Mouse (Mus musculus): ENCODE measurements around the gene Echdc2.
"Not testable (repeated sequence)": the region's sequence is repeated elsewhere in the genome, so short reads cannot be mapped to it uniquely, and the experiment has no call there.

Echdc2 gene

DNA sequence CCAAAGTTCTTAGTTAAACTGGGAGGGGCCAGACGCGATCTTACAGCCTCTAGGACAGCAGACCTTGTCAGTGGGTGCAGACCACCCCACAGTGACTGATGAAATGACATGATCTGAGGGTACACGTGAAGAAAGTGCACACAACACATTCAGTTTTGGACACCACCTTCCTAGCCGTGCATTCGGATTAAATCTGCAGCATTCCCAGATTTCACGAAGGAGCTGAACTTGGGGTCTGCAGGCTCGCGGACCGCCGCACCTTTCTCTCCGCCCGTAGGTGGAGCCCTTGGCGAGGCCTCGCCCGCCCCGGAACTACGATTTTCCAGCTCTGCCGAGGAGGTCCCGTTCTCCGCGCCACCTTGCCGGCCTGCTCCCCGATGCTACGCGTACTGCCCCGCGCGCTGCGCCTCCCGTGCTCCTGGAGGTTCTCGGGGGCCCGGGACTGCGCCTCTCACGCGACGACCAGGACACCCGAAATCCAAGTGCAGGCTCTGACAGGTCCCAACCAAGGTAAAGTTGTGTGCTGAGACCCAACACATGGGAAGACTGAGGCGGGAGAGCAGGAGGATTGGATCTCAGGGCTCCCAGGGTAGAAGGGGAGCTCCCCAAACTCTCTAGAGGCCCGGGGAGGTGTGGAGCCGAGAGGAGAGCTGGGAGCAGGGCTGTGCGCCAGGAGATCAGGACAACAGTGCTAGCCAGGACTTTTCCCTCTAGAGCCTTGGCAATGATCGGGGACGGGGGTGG lies at the start of gene Echdc2:
Gene Echdc2, plus strand, starts transcription at position 286 of the 744 bp plus-strand sequence.
- peak; percentile 3 to 7 for DNase-seq

DNA sequence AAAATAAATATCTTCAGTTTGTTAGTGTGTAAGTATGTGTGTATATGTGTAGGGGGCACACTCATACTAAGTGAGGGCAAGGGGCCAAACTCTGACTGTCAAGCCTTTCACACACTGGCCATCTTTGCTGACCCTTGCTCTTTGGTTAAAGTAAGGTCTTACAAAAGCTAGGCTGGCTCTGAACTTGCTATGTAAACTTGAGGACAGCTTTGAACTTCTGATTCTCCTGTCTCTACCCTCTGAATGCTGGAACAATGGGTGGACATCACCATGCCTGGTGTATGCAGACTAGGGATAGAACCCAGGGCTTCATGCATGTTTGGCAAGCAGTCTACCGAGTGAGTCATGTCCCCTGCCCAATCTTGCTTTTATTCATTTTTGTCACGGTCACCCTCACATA lies 48.8 kb upstream of the Echdc2 start:
- no peak for DNase-seq

DNA sequence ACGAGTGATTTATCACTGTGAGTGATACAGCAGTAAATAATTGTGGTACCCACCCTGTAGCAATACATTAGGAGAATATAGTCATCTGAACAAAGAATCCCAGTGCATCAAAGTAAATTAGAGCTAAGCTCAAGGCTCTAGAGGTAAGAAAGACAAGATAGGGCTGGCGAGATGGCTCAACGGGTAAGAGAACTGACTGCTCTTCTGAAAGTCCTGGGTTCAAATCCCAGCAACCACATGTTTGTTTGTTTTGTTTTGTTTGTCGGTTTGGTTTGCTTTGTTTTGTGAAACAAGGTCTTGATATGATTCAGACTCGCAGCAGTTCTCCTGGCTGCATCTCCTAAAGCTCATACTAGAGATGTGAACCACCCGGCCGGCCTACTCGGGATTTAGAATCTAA lies 47.7 kb upstream of the Echdc2 start:
- DNase-seq, result peak; percentile 2

DNA sequence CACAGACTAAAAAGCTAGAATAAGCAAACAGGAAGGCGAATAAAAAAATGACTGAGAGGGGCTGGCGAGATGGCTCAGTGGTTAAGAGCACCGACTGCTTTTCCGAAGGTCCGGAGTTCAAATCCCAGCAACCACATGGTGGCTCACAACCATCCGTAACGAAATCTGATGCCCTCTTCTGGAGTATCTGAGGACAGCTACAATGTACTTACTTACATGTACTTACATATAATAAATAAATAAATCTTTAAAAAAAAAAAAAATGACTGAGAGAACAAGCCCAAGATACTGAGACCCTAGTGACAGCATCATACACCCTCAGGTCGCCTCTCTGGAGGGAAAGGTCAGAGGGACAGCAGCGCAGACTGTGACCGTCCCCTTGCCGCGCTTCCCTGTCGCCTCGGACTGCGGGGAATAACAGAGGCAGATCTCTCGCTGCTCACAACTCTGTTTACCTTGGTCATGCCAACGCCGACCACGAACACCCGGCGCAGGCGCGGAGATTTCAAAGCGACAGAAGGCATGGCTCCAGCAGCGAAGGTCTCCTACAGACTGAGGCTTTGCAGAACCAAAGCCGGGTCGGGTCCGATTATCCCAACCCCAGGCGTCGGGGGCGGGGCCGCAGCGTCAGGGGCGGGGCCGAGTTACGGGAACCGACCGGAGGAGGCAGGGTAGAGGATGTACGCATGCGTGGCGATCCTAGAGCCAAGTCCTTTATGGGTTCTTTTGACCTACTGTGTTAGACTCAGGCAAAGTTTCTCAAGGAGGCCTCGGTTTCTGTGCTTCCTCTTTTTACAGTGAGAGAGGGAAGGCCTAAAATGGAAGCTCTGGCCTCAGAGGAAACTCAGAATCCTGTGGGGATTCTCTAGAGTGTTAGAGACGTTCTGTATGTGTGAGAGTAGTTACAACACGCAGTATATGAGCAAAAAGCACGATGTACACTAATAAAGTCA lies 47.0 kb upstream of the Echdc2 start:
- DNase-seq, result peak; percentile 92 to 93

DNA sequence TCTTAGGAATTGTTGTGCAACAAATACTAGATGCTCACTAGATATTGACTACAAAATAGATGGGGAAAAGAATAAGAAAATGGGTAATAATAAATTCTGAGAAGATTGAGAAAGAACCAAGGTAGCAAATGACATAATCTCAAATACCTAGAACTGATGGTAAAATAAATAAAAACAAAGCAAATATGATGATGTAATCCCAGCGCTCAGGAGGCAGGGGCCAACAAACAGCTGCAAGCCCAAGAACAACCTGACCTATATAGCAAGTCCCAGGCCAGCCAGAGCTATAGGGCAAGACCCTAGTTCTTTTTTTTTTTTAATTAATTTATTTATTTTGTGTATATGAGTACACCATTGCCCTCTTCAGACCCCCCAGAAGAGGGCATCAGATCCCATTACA lies 41.1 kb upstream of the Echdc2 start:
- DNase-seq, result no peak

DNA sequence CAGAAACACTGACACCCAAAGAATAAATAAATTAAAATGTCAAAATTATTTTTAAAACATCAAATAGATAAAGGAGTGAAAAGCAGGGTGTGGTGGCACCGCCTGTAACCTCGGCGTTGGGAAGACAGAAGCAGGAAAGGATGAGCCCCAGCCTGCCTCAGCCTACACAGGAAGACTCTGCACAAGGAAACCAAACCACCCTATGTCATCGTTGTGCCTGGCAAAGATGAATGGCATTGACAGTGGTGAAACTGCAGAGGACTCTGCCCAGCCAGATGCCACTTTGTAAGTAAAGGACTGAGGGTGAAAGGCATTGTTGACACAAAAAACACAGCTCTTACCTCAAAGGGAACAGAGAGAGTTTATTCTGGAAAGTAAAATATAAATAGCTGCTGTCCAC lies 39.0 kb upstream of the Echdc2 start:
- no peak for DNase-seq

DNA sequence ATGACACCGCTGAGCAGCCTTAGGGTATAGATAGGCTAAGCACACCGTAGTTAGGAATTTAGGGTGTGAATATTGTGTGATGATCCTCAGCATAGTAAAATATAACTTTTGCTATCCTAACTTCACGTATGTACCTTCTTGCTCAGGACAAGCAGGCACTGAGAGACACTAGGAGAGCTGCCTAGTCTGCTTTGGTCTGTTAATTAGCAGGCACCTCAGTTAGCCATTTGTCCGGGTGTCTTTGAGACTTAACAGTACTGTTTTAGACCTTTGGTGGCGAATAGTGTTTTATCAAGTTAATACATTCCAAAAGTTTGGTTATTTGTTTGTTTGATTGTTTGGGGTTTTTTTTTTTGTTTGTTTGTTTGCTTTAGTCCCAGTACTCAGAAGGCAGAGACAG lies 37.7 kb upstream of the Echdc2 start:
- no peak for DNase-seq

DNA sequence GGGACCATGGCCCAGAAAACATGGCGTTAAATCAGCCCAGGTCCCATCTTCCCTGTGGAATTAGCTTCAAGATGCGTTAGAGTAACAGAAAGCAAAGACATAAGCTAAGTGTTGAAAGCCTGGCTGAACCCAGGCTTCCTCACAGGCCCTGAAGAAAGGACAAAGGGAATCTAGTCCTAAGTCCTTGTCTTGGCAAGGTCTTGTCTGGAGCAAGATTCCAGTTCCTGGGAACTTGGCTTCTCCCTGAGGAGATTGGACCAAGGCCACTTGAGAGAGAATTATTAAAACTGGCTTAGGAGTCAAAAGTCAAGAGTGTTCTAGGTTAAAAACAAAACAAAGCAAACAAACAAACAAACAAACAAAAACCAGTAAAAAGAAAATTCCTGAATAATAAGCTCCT lies 36.9 kb upstream of the Echdc2 start:
- DNase-seq, result no peak

DNA sequence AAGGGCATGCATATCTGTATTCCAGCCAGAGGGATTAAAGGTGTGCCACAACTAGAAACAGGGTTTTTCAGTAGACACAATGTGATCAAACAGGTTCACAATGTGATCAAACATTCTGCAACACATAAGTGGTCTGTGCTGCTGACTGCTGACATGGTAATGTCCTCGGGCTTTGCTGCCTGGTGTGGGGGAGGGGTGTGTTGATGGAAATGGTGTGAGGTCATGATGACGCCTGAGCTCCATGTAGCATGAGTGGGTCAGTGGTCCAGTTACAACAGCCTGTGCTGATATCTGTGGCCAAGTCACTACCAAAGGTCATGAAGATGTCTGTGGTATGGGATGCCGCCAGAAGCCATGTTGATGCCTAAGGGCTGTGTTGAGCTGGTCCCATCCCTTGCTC lies 34.8 kb upstream of the Echdc2 start:
- DNase-seq, result no peak

DNA sequence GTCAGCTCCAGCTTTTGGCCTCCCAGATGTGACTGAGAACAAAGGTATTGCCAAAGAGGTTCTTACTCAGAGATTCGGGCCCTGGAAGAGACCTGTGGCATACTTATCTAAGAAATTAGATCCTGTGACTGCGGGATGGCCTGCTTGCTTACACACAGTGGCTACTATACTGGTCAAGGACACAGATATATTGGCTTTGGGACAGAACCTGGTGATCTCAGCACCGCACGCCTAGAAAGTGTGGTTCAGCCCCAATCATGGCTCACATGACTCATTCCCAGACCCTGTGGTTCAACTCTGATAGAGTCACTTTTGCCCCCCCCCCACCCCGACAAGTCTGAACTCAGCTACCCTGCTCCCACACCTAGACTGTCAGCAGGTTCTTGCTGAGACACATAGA lies 28.3 kb upstream of the Echdc2 start:
- DNase-seq, result no peak

DNA sequence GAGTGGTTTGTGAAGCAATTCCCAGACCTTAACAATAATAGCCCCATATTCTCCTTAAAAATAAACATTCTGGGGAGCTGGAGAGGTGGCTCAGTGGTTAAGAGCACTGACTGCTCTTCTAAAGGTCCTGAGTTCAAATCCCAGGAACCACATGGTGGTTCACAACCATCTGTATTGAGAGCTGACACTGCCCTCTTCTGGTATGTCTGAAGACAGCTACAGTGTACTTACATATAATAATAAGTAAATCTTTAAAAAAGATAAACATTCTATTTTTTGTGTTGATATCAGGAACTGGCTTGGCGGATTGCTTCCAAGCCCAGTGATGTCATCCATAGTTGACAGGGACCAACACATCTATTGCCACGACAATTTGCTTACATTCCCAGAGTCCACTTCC lies 22.1 kb upstream of the Echdc2 start:
- not testable (repeated sequence) for DNase-seq

DNA sequence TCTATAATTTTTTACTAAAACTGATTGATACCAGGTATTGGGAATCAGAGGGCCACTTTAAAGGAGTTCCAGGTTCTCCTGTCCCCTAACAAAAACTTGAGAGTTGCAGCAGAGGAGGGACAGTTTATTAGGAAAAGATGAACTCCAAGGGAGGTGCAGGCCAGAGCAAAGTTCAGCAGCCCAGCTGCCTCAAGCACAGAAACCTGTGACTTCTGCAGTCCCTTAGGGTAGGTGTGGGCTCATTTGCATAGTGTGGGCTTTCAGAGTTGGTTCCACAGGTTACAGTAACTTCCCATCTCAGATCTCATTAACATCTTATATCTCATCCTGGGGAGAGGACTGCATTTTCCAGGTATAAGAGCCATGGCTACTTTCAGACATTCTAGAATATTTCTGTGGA lies 21.5 kb upstream of the Echdc2 start:
- DNase-seq, result no peak

DNA sequence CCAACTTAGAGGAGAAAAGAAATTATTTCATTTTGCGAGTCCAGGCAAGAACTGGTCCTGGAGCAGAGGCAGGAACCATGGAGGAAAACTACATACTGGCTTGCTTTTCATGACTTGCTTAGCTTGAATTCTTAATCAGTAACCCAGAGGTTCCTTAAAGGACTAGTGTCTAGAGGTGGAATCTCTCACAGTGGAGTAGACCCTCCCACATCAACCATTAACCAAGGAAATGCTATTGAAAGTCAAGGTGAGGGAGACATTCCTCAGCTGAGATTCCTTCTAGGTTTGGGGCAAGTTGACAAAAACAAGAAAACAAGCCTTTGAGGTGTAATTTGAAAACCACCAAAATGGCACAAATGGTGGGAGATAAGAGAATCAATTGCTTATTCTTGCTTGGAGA lies 20.4 kb upstream of the Echdc2 start, which contains the start of gene Scp2:
Gene Scp2, minus strand, starts transcription at position 119 of the 400 bp plus-strand sequence.
- DNase-seq, result no peak

DNA sequence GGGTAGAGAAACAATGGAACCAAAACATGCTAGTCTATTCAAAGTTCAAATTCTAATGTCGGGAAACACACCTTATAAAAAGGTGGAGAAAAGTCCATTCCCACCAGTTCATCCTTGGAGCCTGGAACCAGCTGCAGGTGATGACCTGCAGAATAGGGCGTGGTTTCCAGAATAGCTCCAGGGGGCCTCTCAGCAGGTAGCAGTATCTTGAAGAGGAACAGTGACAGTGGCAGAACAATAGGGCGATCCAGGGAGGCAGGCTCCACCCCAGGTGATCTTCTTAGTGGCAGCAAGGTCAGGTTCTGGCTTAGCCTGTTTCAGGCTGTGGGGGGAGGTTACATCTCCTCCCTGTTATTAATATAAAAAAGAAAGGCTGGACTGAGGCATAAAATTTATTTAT lies 19.7 kb upstream of the Echdc2 start:
- not testable (repeated sequence) for DNase-seq

DNA sequence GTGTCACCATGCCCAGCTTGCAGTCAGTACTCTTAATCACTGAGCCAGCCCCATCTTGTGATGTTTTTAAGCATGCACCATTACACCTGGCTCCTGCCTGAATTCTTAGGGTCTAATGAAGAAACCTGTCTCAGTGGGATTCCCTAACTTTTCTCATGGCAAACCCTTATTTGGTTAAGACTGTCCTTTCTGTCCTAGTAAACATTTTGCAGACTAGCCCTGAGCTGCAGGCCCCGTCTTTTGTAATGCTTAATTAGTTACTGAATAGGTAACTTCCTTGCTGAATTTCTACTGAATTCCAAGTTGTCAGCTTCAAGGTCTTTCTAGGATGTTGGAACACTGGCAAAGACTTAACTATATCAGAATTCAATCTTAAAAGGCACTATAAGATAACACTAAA lies 10.1 kb upstream of the Echdc2 start:
- DNase-seq, result not testable (repeated sequence)

DNA sequence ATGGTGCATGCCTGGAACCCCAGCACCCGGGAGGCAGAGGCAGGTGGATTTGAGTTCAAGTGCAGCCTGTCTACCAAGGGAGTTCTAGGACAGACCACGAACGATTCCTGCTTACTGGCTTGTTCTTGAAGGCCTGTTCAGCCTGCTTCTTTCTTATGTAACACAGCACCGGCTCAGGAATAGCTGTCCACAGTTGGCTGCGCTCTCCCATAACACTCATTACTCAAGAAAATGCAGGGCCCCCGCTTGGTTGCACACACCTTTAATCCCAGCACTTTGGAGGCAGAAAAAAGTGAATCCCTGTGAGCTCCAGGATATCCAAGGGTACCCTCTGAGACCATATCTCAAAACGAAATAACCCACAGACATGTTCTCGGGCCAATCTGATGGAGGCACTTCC lies 3.3 kb upstream of the Echdc2 start:
- no peak for DNase-seq

DNA sequence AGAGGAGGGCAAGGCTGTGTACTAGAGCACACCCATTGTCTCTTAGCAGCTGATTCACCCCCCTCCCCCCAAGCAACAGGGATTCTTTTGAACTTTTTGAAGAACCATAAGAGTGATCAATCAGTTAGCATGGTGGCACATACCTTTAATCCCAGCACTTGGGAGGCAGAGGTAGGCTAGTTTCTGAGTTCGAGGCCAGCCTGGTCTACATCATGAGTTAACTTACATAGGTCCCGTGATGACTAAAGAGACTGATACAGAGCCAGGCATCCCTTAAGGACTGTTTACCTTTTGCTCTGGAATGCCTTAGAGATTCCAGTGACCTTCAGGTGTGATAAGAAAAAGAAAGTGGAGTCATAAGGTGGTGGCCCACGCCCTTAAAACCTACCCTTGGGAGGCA lies 1.9 kb upstream of the Echdc2 start:
- no peak for DNase-seq

DNA sequence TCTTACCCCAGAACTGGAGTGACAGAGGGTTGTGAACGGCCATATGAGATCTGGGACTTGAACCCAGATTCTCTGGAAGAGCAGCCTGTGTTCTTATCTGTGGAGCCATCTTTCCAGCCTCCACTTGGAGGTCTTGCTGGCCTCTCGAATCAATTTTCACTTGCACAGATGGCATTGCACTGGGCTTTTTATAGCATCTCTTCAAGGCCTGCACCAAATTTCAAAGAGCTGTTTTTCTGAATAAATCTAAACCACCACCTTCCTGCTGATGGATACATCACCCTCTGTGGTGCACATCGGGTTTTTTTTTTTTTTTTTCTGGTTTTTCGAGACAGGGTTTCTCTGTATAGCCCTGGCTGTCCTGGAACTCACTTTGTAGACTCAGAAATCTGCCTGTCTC lies 1.6 kb downstream of the Echdc2 start:
- no peak for DNase-seq

DNA sequence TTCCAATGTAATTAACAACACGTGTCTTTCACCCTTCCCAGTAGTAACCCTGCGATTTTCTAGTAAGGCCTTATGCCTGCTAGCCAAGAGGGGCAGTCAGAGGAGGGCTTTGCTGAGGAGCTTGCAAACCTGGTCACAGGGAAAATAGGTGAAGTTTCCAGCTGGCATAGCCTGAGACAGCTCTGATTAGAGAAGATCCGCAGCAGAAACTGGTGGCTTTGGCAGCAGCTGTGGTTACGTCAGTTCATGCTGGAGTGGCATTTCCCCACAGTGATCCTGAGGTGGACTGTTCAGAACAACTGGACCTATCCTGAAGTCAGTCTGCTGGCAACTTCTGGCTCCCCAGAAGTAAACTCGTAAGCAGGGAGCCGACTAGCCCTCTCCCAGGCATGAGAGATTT lies 2.8 kb downstream of the Echdc2 start:
- no peak for DNase-seq

DNA sequence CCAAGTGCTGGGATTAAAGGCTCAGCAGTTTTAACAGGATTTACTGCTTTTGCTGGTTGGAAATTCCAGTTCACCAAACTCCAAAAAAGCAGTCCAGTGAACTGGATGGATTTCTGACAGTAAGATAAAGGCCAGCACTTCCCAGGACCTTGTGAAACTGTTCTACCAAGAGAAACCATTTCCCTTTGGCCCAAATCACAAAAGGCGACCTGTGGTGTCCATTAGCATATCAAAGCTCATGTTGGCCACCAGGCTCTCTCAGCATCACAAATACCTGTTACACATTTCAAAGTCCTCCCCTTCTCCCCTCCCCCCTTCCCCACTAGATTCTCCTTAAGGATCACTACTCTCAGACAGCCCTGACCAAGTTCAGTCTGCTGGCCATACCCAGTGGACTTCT lies 17.0 kb downstream of the Echdc2 start:
- no peak for DNase-seq

DNA sequence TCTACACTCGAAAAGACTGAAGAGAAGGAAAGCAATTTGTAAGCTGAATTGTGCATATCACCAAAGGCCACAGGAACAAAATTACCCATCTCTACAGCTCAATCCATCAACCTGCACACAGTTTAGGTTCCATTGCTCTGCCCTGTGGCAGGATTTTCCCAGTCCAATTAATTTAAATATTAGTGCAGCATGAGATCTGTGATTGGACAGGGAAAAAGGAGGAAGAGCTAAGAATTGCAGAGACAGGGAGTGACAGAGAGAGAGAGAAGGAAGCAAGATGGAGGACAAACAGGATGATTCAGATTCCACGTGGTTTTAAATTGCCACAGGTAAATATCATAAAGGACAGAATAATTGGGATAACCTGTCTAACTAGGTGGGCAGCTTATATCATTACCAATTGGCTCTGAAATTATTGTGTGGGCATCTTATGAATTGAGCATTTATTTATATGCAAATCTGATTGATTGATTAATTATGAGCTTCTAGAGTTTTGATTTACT lies 27.6 kb downstream of the Echdc2 start:
- no peak for DNase-seq

DNA sequence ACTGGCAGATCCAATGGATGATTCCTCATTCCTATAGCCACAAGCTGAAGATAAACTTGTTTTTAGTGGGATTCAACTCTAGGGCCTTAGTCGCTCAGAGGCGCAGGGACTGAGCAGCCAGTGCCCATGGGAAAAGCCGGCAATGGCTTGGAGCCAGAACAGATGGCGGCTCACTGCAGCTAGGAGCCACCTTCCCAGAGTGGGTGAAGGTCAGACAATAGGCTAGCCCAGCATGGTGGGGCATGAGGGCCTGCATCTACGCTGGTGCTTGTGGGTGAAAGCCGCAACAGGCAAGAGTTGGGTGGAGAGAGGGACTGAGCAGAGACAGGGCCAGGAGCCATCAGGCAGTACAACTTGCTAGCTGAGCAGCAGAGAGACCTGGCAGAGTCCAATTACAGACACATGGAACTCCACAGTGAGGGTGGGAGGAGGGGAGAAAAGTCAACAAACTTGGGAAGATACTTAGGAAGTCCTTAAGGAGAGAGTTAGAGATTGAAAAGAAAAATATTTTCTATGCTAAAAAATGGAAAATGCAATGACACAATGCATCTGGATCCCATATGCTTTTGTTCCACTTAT lies 31.1 kb downstream of the Echdc2 start:
- DNase-seq, result no peak

DNA sequence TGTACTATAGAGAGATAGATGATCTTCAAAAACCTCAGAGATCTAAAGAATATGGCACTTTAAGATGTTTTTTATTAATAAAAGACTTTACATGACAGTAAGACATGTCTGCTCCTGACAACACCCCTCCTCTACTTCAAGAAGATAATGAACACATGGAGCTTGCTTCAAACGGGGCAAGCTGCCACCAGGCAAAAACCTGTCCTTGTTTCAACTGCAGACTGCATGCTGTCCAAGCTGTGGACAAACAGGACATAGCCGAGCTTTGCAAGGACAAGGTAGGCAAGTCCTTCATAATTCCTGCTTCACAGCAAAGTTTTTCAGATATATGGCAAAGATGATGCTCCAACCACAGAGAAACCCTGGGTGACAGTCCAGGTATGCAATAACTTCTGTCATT lies 34.0 kb downstream of the Echdc2 start:
- no peak for DNase-seq

DNA sequence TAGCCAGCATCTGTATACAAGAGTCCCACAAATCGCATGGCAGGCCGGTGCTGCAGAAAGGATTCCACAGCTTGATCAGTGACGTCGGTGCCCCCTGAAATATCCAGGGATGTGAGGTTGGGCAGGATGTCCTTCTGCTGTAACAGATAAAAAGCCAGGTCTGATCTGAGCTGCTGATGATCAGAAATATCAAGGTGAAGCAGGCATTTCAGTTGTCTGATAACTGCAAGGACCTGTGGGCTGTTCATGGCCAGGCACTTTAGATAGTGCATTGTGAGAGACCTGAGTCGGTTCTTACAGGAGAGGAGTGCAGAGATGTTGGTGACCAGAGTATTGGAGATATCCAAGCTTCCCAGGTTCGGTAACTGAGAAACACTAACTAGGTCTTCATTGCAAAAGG lies 39.4 kb downstream of the Echdc2 start:
- DNase-seq, result no peak
